Mouse (Mus musculus) gonadal fat pad, adult 2 months (tissue): Measurements from ENCODE around the gene Tbx3. TPM values are rescaled to one million over a fixed set of nuclear protein-coding genes. Genes with fewer than 3 reads are reported as not detected.

Source experiments
- DNase-seq: peaks from one replicate; pipeline ENCODE4 v3.0.0-alpha.2; 2012; ENCODE audit warnings: low read depth
- polyA plus RNA-seq: library from polyadenylated mRNA; depleted of rRNA; stranded (reverse); fragments of >200 nt; gene quantifications from 2 replicates; pipeline ENCODE4 v1.2.3, GENCODE M21; 2012; rRNA removed

Gene Tbx3
- polyA plus RNA-seq, 1 experiment: 36.1 TPM

- no peak for DNase-seq
These were observed 34.4 kb downstream of the Tbx3 start for GRCm38 (mm10) chr5:119704900-119705299.

- no peak for DNase-seq
These were observed 36.0 kb downstream of the Tbx3 start for GRCm38 (mm10) chr5:119706467-119706866.

DNA sequence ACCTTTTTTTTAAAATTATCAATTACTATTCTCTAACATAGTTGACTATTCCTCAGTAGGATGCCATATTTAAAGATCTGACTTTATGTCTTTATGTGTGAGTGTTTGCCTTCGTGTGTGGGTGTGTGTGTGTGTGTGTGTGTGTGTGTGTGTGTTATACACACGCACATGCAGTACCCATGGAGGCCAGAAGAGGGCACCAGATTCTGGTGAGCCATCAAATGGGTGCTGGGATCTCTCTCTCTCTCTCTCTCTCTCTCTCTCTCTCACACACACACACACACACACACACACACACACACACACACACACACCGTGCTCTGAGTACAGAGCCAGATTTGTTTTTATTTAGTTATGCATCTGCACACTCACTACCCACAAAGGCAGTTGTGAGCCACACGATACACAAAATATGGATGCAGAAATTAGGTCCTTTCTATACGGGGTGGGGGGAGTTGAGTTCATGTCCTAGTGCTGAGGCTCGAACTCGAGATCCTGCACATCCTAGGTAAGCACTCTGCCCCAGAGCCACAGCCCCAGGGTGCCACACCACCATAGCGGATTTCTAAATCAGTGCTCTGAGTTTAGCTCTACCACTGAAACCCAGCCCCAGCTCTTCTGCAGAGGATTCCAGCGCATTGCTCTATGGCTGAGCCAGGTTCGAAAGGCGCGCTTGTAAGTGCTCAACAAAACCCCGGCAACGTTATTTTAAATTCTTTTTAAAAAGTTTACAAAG lies 38.5 kb downstream of the Tbx3 start:
- no peak for DNase-seq

DNA sequence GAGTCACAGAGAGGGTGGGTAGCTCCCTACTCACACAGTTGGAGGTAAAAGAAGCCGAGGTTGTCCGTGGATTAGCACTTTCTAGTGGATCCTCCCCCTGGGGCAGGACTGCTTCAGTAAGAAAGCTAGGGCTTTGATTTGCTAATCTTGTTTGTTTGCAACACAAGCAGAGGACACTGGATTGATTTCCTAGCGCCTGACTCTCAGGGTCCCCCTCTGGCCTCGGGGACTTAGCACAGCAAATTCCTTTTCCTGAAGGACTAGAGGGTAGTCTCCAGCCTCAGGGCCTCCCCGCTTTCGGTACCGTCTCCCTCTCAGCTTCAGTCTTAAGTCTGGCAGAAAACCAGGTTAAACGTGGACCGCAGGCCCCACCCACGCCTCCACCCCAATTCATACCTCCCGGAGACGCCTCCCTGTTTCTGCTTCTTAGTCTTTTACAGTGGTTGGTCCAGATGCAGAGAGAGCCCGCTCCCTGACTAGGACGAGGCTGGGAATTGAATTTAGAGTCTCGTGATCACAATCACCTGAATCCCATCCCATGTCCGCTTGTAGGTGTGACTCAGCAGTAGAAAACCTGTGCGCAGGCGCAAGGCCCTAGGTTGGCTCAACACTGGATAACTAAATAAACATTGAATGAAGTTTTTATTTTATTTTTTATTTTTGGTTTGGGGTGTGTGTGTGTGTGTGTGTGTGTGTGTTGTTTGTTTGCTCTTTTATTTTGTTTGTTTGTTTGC lies 39.5 kb downstream of the Tbx3 start:
- DNase-seq: no peak

DNA sequence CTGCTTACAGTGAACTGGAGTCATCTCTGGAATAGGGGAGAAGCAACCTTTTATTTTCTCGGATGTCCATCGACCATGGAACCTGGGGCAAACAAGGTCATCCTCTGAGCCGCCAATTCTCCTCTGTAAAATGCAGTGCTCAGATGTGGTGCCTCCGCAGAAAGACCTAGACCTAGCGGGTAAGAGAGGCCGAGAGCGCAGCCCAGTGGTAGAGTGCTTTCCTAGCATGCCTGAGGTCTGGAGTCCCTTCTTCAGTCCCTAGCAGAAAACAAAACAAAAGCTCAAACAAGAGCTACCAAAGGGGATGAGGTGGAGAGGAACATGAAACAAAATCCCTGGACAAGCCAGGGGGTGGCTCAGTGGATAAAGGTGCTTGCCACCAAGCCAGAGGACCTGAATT lies 40.3 kb downstream of the Tbx3 start:
- DNase-seq: no peak

- no peak for DNase-seq
These were observed 41.2 kb downstream of the Tbx3 start for GRCm38 (mm10) chr5:119711626-119712025.

- no peak for DNase-seq
These were observed 42.3 kb downstream of the Tbx3 start for GRCm38 (mm10) chr5:119712679-119713246.

DNA sequence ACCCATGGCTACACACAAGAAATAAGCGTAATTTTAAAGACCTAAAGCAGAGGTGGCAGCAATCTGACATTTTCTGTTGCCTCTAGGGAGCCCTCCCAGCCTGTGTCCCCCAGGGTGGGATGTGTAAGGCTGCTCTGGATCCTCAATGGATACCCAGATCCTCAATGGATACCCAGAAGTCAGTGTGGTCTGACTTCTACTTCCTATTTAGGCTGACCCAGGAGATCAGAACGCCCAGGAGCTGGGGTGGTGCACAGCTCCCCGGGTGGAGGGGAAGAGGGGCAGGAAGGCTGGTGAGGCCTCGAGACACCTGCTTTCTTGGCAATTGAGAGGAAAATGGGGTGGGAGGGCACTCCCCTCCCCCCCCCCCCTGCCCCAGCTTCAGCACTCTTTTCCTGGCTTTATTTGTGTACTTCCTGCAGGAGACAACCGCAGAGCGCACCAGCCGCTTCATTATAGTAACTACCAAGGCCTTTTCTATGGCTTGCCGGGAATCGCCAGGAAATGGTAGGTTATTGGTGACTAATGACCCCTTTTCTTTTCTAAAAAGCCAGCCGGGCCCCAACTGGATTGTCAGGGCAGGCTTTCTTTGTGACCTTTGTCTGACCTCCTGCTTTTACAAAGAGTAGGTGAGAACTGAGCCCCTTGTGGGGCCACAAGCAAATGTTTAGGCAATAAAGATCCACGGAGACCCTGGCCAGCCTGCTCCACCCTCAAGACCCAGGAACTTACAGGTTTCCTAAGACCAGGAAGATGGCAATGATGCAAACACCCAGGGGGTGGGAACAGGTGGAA lies 50.2 kb downstream of the Tbx3 start:
- DNase-seq: no peak

DNA sequence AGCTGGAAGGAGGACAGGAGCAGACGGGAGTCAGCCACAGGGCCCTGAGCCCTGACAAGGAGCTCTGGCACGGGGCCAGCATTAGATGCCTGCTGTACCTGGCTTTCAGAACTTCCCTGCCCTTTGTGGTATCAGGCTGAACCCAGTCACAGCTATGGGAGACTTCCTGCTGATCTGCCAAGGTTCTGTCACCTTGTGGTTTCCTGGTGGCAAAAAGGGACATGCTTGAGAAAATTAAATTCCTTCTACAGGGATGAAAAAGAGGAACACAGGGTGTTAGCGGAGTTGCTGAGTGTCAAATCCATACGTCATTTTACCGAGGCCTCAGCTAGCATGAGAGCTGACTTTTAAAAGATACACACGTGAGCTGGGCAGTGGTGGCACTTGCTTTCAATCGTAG lies 62.5 kb downstream of the Tbx3 start:
- DNase-seq: no peak

Other genes starting within 250 kb of the Tbx3 start
- gene Tbx5, start 162.0 kb downstream of the Tbx3 start, polyA plus RNA-seq: 0.09 TPM in 2 replicates